Mouse (Mus musculus) heart, embryonic 13.5 days (tissue): ENCODE results near the gene Icam1. TPM values are rescaled to one million over a fixed set of nuclear protein-coding genes. Genes with fewer than 3 reads are reported as not detected.
"Not testable (repeated sequence)": the region's sequence is repeated elsewhere in the genome, so short reads cannot be mapped to it uniquely, and the experiment has no call there.

Source experiments
- ATAC-seq: fragments of 200-750 bp; cut with Nextera tagmentation; 2 replicates; pipeline ENCODE4 v1.8.0; 2017; ENCODE audit warnings: moderate TSS enrichment; ENCODE audit not compliant: insufficient number of reproducible peaks, low FRiP score, low TSS enrichment; ENCODE audit errors: extremely low read depth
- H3K27ac ChIP-seq: fragments of 300-500 bp; sonication (generic); replicated peaks from 2 replicates; pipeline ENCODE4 v1.5.1; 2015; ENCODE audit warnings: moderate library complexity, mild to moderate bottlenecking, inconsistent platforms
- H3K27me3 ChIP-seq: fragments of 300-500 bp; sonication (generic); replicated peaks from 2 replicates; pipeline ENCODE4 v1.6.1; 2015; ENCODE audit warnings: mild to moderate bottlenecking, inconsistent platforms
- H3K36me3 ChIP-seq: fragments of 300-500 bp; sonication (generic); 2 replicates; pipeline ENCODE4 v1.6.1; 2015; ENCODE audit warnings: mild to moderate bottlenecking, inconsistent platforms
- H3K4me1 ChIP-seq: fragments of 300-500 bp; sonication (generic); 2 replicates; pipeline ENCODE4 v1.6.1; 2015; ENCODE audit warnings: inconsistent platforms
- H3K4me2 ChIP-seq: fragments of 300-500 bp; sonication (generic); 2 replicates; pipeline ENCODE4 v1.6.1; 2015; ENCODE audit warnings: inconsistent platforms, mild to moderate bottlenecking, moderate library complexity
- H3K4me3 ChIP-seq: fragments of 300-500 bp; sonication (generic); 2 replicates; pipeline ENCODE4 v1.5.1; 2015; ENCODE audit warnings: moderate library complexity, mild to moderate bottlenecking, inconsistent platforms
- H3K9ac ChIP-seq: fragments of 300-500 bp; sonication (generic); 2 replicates; pipeline ENCODE4 v1.6.1; 2015; ENCODE audit warnings: inconsistent platforms, mild to moderate bottlenecking, moderate library complexity
- H3K9me3 ChIP-seq: fragments of 300-500 bp; sonication (generic); 2 replicates; pipeline ENCODE4 v1.6.1; 2016; ENCODE audit warnings: inconsistent platforms
- WGBS: fragments of 180-500 bp; shearing (Covaris S2); methylation state at CpG from one replicate; pipeline ENCODE4 v1.1.7; 2015; ENCODE audit warnings: mixed read lengths; 5-methylcytosine and 5-hydroxymethylcytosine counted together
- polyA plus RNA-seq: library from polyadenylated mRNA; unstranded; fragments of >200 nt; fragmentation: Nextera tagmentation; extraction: Ambion mirVana; gene quantifications from 2 replicates; pipeline ENCODE4 v1.2.1, GENCODE M21; 2015

Gene Icam1
- polyA plus RNA-seq, 1 experiment from 2014 or later: 11.6 TPM

DNA sequence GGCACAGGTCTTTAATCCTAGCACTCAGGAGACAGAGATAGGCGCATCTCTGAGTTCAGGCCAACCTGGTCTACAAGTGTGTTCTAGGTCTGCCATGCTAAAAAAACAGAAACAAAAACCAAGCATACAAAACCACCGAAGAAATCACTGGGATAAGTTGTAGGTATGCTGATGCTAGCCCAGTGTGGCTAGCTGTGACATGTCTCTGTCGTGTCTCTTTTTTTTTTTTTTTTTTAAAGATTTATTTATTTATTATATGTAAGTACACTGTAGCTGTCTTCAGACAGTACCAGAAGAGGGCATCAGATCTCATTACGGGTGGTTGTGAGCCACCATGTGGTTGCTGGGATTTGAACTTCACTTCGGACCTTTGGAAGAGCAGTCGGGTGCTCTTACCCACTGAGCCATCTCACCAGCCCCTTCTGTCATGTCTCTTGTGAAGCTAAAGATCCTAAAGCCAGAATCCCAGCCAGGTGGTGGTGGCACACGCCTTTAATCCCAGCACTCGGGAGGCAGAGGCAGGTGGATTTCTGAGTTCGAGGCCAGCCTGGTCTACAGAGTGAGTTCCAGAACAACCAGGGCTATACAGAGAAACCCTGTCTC lies 4.7 kb upstream of the Icam1 start:
- 61% methylated on average over 9 of the region's 9 CpGs for WGBS
- peaks cover 34% of the 10 kb centered on the region for H3K36me3 ChIP-seq
- ATAC-seq, H3K9me3 ChIP-seq, H3K4me2 ChIP-seq, H3K9ac ChIP-seq, H3K4me3 ChIP-seq: not testable (repeated sequence)
- H3K4me1 ChIP-seq: peaks cover 15% of the 10 kb centered on the region
- H3K27me3 ChIP-seq: peaks cover 33% of the 10 kb centered on the region
- H3K27ac ChIP-seq: peak overlapping the region; percentile 74; the same call in 1 of the 2 replicates

DNA sequence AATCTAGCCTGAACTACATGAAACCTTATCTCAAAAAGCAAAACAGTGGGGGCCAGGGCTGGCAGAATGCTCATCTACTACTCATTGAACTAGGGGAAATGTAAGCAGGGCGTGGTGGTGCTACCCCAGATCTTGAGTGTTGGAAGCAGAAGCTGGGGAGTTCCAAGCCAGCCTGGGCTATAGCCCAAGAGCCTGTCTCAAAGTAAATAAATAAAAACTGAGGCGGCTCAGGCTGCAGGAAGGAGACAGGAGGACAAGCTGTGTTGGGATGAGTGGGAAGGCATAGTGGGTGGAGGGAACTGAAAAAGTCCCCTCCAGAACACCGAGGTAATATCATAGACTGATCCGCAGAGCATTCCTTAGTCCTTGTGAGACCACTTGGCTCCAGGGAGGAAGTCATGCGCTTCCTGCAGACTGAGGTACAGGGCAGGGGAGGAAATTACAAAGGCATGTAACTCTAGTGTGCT lies 3.9 kb upstream of the Icam1 start:
- Histone ChIP-seq H3K4me3 (no peak overlapping the region), H3K4me1 (peaks cover 21% of the 10 kb centered on the region), H3K27ac (peak overlapping the region; percentile 74), H3K9me3 (no peaks in the 10 kb centered on the region), H3K4me2 (no peak overlapping the region), H3K9ac (no peak overlapping the region), H3K36me3 (peaks cover 25% of the 10 kb centered on the region), H3K27me3 (peaks cover 42% of the 10 kb centered on the region)
- WGBS: 45% methylated on average over 5 of the region's 5 CpGs
- no peak for ATAC-seq

DNA sequence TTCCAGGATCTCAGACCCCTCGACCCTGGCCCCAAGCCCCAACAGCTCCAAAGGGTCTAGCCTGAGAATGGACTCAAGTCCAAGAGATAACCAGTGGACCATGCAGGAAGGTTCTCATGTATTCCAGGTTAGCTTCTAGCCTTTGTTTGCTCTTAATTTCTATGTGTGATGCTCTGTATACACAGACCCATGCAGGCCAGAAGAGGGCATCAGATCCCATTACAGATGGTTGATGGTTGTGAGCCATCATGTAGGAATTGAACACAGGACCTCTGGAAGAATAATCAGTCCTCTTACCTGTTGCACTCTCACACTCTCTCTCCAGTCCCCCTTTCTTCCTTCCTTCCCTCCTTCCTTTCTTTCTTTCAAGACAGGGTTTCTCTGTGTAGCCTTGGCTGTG lies 3.4 kb upstream of the Icam1 start:
- peaks cover 21% of the 10 kb centered on the region for H3K4me1 ChIP-seq
- peak overlapping the region; percentile 74 for H3K27ac ChIP-seq
- no peak for ATAC-seq
- no peak overlapping the region for H3K4me3 ChIP-seq
- H3K9me3 ChIP-seq: no peaks in the 10 kb centered on the region
- H3K9ac ChIP-seq: no peak overlapping the region
- H3K4me2 ChIP-seq: no peak overlapping the region
- peaks cover 47% of the 10 kb centered on the region for H3K27me3 ChIP-seq
- 23% methylated on average over 1 of the region's 1 CpGs for WGBS
- H3K36me3 ChIP-seq: peaks cover 21% of the 10 kb centered on the region

DNA sequence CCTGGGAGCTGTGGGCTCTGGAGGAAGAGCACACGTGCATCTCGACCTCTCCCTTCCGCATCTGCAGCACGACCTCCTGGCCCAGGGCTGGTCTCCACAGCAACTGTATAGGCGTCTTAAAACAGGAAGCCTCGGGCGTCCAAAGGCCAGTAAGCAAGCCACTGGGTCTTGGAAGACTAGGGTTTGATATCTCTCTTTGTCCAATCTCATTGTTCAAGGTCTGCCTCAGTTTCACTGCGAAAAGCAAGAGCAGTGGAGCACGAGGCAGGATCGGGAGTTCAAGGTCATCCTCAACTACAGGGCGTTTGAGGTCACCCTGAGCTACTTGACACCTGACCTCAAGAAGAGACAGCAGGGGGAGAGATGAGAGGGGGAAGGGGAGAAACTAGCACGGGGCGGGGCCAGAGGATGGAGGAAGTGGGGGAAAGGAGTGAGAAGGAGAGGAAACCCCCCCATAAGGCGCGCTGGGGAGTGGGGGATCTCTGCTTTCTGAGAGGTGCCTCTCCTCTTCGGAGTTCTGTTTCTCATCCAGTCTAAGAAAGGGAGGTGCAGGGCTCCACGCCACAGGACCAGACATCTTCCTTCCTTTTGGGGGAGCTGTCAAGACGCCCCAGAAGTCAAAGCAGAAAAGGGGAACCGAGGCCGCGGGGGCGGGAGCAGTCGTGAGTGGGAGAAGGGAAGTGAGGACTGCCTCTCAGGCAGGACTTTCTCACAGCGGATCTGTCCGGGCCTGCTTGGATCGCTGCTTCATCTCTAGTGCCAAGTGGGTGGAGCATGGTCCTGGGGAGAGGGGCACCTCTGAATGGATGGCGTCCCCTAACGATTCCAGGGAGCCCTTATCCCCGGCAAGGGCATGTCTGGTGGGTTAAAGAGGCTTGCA lies 854 bp upstream of the Icam1 start:
- no peaks in the 10 kb centered on the region for H3K36me3 ChIP-seq
- H3K27ac ChIP-seq: peak overlapping the region; percentile 67
- no peak for ATAC-seq
- peaks cover 70% of the 10 kb centered on the region for H3K27me3 ChIP-seq
- H3K4me3 ChIP-seq: peak overlapping the region; percentile 53
- H3K9ac ChIP-seq: peak overlapping the region; percentile 67
- peaks cover 21% of the 10 kb centered on the region for H3K4me1 ChIP-seq
- WGBS: 3% methylated on average over 29 of the region's 29 CpGs
- no peaks in the 10 kb centered on the region for H3K9me3 ChIP-seq
- H3K4me2 ChIP-seq: peak overlapping the region; percentile 75

DNA sequence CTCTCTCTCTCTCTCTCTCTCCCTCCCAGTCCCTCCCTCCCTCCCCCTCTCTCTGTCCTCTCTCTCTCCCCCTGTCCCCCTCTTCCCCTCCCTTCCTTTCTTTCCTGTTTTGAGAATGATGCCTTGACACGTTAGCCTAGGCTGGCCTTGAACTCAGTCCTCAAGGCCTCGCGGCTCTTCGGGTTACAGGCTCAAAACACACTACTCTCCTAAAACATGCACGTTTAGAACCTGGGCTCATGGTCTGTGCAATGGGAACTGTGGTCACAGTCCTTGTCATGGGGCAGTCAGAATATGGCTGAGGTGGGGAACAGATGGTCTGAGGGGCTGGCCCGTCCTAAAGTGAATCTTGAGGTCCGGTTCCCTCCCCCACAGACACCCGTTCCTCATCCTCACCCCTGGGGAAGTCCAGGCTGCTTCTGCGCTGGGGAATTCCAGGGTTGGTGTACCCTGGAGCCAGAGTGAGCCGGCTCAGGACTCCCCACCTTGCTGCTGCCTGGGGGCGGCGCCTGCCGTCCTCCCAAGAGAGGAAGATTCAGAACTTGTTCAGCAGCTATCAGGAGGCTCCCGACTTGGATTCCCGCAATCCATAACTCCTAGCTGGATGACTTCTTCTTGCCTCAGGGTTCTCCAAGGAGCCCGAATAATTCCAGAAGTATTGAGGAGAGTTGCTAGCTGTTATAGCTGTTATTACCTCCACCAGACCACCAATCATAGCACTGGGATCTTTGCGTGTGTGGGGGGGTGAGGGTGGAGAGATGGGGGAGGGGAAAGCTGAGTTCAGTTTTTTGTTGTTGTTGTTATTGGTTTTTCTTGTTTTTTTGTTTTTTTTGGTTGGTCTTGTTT lies 769 bp downstream of the Icam1 start:
- H3K9me3 ChIP-seq: no peaks in the 10 kb centered on the region
- H3K9ac ChIP-seq: peak overlapping the region; percentile 67
- peaks cover 70% of the 10 kb centered on the region for H3K27me3 ChIP-seq
- H3K4me1 ChIP-seq: peaks cover 21% of the 10 kb centered on the region
- H3K36me3 ChIP-seq: no peaks in the 10 kb centered on the region
- WGBS: 5% methylated on average over 17 of the region's 17 CpGs
- peak overlapping the region; percentile 53 for H3K4me3 ChIP-seq
- H3K4me2 ChIP-seq: peak overlapping the region; percentile 75
- H3K27ac ChIP-seq: no peak overlapping the region
- no peak for ATAC-seq

DNA sequence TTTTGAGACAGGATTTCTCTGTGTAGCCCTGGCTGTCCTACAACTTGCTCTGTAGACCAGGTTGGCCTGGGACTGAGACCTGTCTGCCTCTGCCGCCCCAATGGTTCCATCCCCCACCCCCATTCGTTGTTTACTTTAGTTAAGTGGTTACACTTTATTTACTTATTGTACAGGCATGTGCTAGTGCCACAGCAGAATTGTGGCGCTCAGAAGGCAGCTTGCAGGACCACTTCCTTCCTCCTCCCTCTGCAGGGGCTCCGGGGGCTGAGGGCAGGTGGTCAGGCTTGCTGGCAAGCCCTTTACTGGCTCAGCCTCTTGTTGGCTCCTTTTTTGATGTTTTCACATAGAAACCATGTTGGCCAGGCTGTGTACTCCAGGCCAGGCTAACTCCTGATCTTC lies 1.4 kb downstream of the Icam1 start:
- Histone ChIP-seq H3K27me3 (peaks cover 69% of the 10 kb centered on the region), H3K4me2 (peak overlapping the region; percentile 75), H3K9me3 (no peaks in the 10 kb centered on the region), H3K36me3 (no peaks in the 10 kb centered on the region), H3K27ac (no peak overlapping the region), H3K4me1 (peaks cover 21% of the 10 kb centered on the region), H3K4me3 (peak overlapping the region; percentile 53), H3K9ac (0 out of 2 replicates have a peak overlapping the region, but pooled peaks have one; percentile 28)
- no peak for ATAC-seq
- WGBS: 18% methylated on average over 4 of the region's 4 CpGs

DNA sequence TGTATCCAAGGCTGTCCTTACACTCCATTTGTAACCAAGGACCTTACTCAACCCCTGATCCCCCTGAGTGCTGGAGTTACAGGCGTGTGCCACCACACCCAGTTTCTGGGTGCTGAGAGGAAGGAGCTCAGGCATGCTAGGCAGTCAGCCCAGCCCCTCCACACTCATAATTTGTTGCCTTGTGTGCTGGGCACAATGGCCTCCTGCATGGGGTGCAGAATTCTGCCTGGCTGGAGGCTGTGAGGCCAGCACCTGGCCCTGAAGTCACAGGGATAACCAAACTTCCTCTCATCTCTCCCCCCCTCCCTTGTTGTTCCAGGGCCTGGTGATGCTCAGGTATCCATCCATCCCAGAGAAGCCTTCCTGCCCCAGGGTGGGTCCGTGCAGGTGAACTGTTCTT lies 2.8 kb downstream of the Icam1 start:
- no peak for ATAC-seq
- Histone ChIP-seq H3K4me3 (no peak overlapping the region), H3K27ac (no peak overlapping the region), H3K9me3 (no peaks in the 10 kb centered on the region), H3K9ac (no peak overlapping the region), H3K4me2 (no peak overlapping the region), H3K36me3 (no peaks in the 10 kb centered on the region), H3K27me3 (peaks cover 61% of the 10 kb centered on the region), H3K4me1 (peaks cover 21% of the 10 kb centered on the region)
- WGBS: 58% methylated on average over 2 of the region's 2 CpGs

DNA sequence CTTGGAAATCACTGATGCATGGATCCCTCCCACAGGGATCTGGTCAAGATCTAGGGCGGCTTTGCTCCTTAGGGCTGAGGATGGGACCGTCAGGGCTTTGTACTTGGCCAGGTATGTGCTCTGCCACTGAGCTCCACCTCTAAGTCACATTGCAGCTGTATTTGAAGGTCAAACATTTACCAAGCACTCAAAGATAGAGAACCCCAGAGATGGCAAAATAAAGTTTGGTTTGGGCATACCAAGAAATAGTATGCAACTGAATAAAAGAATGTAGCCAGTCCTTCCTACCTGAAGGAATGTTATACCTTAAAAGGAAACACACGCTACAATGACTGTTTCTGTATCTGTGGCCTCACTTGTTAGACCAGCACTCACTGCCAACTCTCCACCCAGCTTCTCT lies 5.6 kb downstream of the Icam1 start:
- Histone ChIP-seq H3K4me3 (no peak overlapping the region), H3K9ac (no peak overlapping the region), H3K4me1 (peaks cover 5% of the 10 kb centered on the region; the same call in 1 of the 2 replicates), H3K27ac (no peak overlapping the region), H3K4me2 (no peak overlapping the region), H3K27me3 (peaks cover 44% of the 10 kb centered on the region), H3K9me3 (no peaks in the 10 kb centered on the region), H3K36me3 (no peaks in the 10 kb centered on the region)
- 73% methylated on average over 3 of the region's 3 CpGs for WGBS
- ATAC-seq: no peak

DNA sequence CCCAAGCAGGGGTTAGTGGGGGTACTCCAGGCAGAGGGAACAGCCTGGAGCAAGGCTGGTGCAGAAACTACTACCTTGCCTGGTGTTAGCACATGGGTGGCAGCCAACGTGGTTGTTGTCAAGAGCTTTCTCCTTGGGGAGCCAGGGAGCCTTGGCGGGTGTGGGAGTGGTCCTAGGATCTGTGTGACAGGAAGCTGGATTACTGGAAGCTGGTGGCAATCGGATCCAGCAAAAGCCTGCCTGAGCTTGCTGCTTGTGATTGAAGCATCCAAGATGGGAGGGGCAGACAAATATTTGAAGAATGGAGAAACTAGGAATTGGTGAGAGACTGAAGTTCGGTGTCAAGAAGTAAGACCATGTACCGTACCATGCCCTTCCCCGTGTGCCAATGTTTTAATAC lies 6.5 kb downstream of the Icam1 start:
- 50% methylated on average over 6 of the region's 6 CpGs for WGBS
- H3K9me3 ChIP-seq: no peaks in the 10 kb centered on the region
- no peak overlapping the region for H3K27ac ChIP-seq
- H3K4me2 ChIP-seq: no peak overlapping the region
- H3K9ac ChIP-seq: no peak overlapping the region
- no peak for ATAC-seq
- peaks cover 44% of the 10 kb centered on the region for H3K27me3 ChIP-seq
- no peaks in the 10 kb centered on the region for H3K36me3 ChIP-seq
- no peak overlapping the region for H3K4me3 ChIP-seq
- H3K4me1 ChIP-seq: no peaks in the 10 kb centered on the region

DNA sequence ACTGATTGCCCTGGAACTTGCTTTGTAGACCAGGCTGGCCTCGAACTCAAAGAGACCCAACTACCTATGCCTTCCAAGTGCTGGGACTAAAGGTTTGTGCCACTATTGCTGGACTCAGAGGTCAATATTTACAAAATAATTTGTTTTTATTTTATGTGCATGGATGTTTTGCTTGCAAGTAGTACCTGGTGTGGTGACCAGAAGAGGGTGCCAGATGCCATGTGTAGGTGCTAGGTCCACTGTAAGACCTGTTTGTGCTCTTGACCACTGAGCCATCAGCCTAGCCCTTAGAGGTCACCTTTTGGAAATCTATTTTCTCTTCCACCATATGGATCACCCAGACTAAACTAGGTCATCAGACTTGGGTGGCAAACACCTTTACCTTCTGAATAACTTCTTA lies 6.9 kb downstream of the Icam1 start:
- H3K4me1 ChIP-seq: no peaks in the 10 kb centered on the region
- ATAC-seq: no peak
- H3K36me3 ChIP-seq: no peaks in the 10 kb centered on the region
- H3K27me3 ChIP-seq: peaks cover 44% of the 10 kb centered on the region
- no peak overlapping the region for H3K27ac ChIP-seq
- no peak overlapping the region for H3K9ac ChIP-seq
- no peaks in the 10 kb centered on the region for H3K9me3 ChIP-seq
- H3K4me2 ChIP-seq: no peak overlapping the region
- WGBS: 71% methylated on average over 1 of the region's 1 CpGs
- no peak overlapping the region for H3K4me3 ChIP-seq

DNA sequence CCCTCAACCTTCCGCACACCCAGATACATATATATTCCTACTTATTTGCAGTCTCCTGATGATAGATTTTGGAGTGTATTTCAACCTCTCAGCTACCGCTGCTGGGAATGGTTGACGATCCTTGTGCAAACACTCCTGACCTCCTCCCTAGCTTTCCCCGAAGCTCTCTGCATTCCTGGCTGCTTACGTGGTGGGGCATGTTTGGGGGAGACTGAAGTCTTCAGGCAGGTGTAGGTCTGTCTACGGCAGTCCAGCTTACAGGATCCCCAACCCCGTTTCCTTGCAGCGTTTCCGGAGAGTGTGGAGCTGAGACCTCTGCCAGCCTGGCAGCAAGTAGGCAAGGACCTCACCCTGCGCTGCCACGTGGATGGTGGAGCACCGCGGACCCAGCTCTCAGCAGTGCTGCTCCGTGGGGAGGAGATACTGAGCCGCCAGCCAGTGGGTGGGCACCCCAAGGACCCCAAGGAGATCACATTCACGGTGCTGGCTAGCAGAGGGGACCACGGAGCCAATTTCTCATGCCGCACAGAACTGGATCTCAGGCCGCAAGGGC lies 9.5 kb downstream of the Icam1 start:
- Histone ChIP-seq H3K4me3 (no peak overlapping the region), H3K27me3 (peaks cover 45% of the 10 kb centered on the region), H3K36me3 (no peaks in the 10 kb centered on the region), H3K9me3 (no peaks in the 10 kb centered on the region), H3K9ac (0 out of 2 replicates have a peak overlapping the region, but pooled peaks have one; percentile 3), H3K4me2 (no peak overlapping the region), H3K27ac (no peak overlapping the region), H3K4me1 (peaks cover 16% of the 10 kb centered on the region)
- WGBS: 60% methylated on average over 19 of the region's 19 CpGs
- no peak for ATAC-seq
